Mouse (Mus musculus) kidney, embryonic 16.5 days (tissue): ENCODE measurements around the gene Gadd45g. TPM values are rescaled to one million over a fixed set of nuclear protein-coding genes. Genes with fewer than 3 reads are reported as not detected.

Experiments
- ATAC-seq: fragments of 200-750 bp; cut with Nextera tagmentation; 2 replicates; pipeline ENCODE4 v1.8.0; 2017; ENCODE audit warnings: moderate TSS enrichment; ENCODE audit not compliant: low FRiP score, low TSS enrichment
- H3K27ac ChIP-seq: fragments of 300-500 bp; sonication (generic); 2 replicates; pipeline ENCODE4 v1.5.1; 2014; ENCODE audit warnings: low read length
- H3K27me3 ChIP-seq: fragments of 300-500 bp; sonication (generic); 2 replicates; pipeline ENCODE4 v1.6.1; 2014; ENCODE audit warnings: low read length, control low read depth, mixed read lengths; ENCODE audit not compliant: insufficient read depth
- H3K36me3 ChIP-seq: fragments of 300-500 bp; sonication (generic); 2 replicates; pipeline ENCODE4 v1.6.1; 2014; ENCODE audit warnings: low read length, control low read depth, mixed read lengths; ENCODE audit not compliant: insufficient read depth
- H3K4me1 ChIP-seq: fragments of 300-500 bp; sonication (generic); 2 replicates; pipeline ENCODE4 v1.6.1; 2014; ENCODE audit warnings: low read length, control low read depth, mixed read lengths; ENCODE audit not compliant: insufficient read depth
- H3K4me2 ChIP-seq: fragments of 300-500 bp; sonication (generic); replicated peaks from 2 replicates; pipeline ENCODE4 v1.6.1; 2014; ENCODE audit warnings: low read depth, low read length
- H3K4me3 ChIP-seq: fragments of 300-500 bp; sonication (generic); 2 replicates; pipeline ENCODE4 v1.5.1; 2014; ENCODE audit warnings: mild to moderate bottlenecking, low read length
- H3K9ac ChIP-seq: fragments of 300-500 bp; sonication (generic); replicated peaks from 2 replicates; pipeline ENCODE4 v1.6.1; 2014; ENCODE audit warnings: low read length
- H3K9me3 ChIP-seq: fragments of 300-500 bp; sonication (generic); 2 replicates; pipeline ENCODE4 v1.6.1; 2016; ENCODE audit warnings: low read length, control low read depth
- WGBS: fragments of 180-500 bp; shearing (Covaris S2); extraction: QIAGEN DNeasy Blood & Tissue Kit; methylation state at CpG from one replicate; pipeline ENCODE4 v1.1.7; 2014; 5-methylcytosine and 5-hydroxymethylcytosine counted together
- polyA plus RNA-seq: library from polyadenylated mRNA; unstranded; fragments of >200 nt; fragmentation: Nextera tagmentation; extraction: Ambion mirVana; gene quantifications from 2 replicates; pipeline ENCODE4 v1.2.1, GENCODE M21; 2015

The Gadd45g gene
- polyA plus RNA-seq, 1 experiment from 2014 or later = 48.5 TPM

GRCm38 (mm10) chr13:51868491-51869128, 22.1 kb downstream of the Gadd45g start:
- 44% methylated on average over 12 of the region's 12 CpGs for WGBS
- H3K27me3 ChIP-seq = no peaks in the 10 kb centered on the region
- H3K4me3 ChIP-seq = no peak overlapping the region
- H3K9ac ChIP-seq = peak overlapping the region; percentile 13; the same call in 1 of the 2 replicates
- peaks cover 19% of the 10 kb centered on the region for H3K4me1 ChIP-seq
- H3K27ac ChIP-seq = no peak overlapping the region; the same call in 1 of the 2 replicates
- H3K36me3 ChIP-seq = no peaks in the 10 kb centered on the region
- H3K9me3 ChIP-seq = no peaks in the 10 kb centered on the region
- 0 out of 2 replicates have a peak, but pooled peaks have one; percentile 19 for ATAC-seq
- no peak overlapping the region for H3K4me2 ChIP-seq

- Histone ChIP-seq H3K36me3 (no peaks in the 10 kb centered on the region), H3K4me3 (no peak overlapping the region), H3K4me2 (no peak overlapping the region), H3K4me1 (peaks cover 19% of the 10 kb centered on the region), H3K27me3 (no peaks in the 10 kb centered on the region), H3K27ac (no peak overlapping the region), H3K9ac (no peak overlapping the region), H3K9me3 (no peaks in the 10 kb centered on the region)
- no peak for ATAC-seq
- WGBS = 72% methylated on average over 9 of the region's 9 CpGs
Observed at GRCm38 (mm10) chr13:51869129-51869491, 22.6 kb downstream of the Gadd45g start.

GRCm38 (mm10) chr13:51871148-51871547, 24.7 kb downstream of the Gadd45g start:
- Histone ChIP-seq H3K9me3 (no peaks in the 10 kb centered on the region), H3K4me3 (no peak overlapping the region), H3K9ac (no peak overlapping the region), H3K27ac (no peak overlapping the region), H3K36me3 (no peaks in the 10 kb centered on the region), H3K4me2 (no peak overlapping the region), H3K27me3 (no peaks in the 10 kb centered on the region), H3K4me1 (peaks cover 16% of the 10 kb centered on the region)
- ATAC-seq = no peak
- WGBS = 73% methylated on average over 4 of the region's 4 CpGs

- Histone ChIP-seq H3K4me3 (no peak overlapping the region), H3K4me1 (peaks cover 12% of the 10 kb centered on the region), H3K9ac (no peak overlapping the region), H3K36me3 (no peaks in the 10 kb centered on the region), H3K27ac (no peak overlapping the region), H3K9me3 (no peaks in the 10 kb centered on the region), H3K4me2 (no peak overlapping the region), H3K27me3 (no peaks in the 10 kb centered on the region)
- 90% methylated on average over 9 of the region's 9 CpGs for WGBS
- no peak for ATAC-seq
Observed at GRCm38 (mm10) chr13:51872252-51872962, 25.9 kb downstream of the Gadd45g start.

- H3K27ac ChIP-seq = no peak overlapping the region
Observed at GRCm38 (mm10) chr13:51872963-51873514, 26.6 kb downstream of the Gadd45g start.

GRCm38 (mm10) chr13:51873786-51874185, 27.3 kb downstream of the Gadd45g start:
- H3K36me3 ChIP-seq = no peaks in the 10 kb centered on the region
- ATAC-seq = no peak

More at GRCm38 (mm10) chr13:51872963-51873514, 26.6 kb downstream of the Gadd45g start:
- ATAC-seq = no peak
- Histone ChIP-seq H3K27me3 (no peaks in the 10 kb centered on the region), H3K4me3 (no peak overlapping the region), H3K36me3 (no peaks in the 10 kb centered on the region), H3K4me2 (no peak overlapping the region), H3K9ac (no peak overlapping the region), H3K9me3 (no peaks in the 10 kb centered on the region), H3K4me1 (peaks cover 12% of the 10 kb centered on the region)
- WGBS = 63% methylated on average over 9 of the region's 9 CpGs

GRCm38 (mm10) chr13:51876131-51876530, 29.7 kb downstream of the Gadd45g start:
- no peak overlapping the region for H3K4me2 ChIP-seq
- H3K4me3 ChIP-seq = no peak overlapping the region
- H3K27me3 ChIP-seq = no peaks in the 10 kb centered on the region
- H3K27ac ChIP-seq = no peak overlapping the region
- H3K9ac ChIP-seq = no peak overlapping the region
- H3K9me3 ChIP-seq = no peaks in the 10 kb centered on the region
- ATAC-seq = no peak
- WGBS = 72% methylated on average over 12 of the region's 12 CpGs
- H3K36me3 ChIP-seq = no peaks in the 10 kb centered on the region
- peaks cover 6% of the 10 kb centered on the region for H3K4me1 ChIP-seq

More at GRCm38 (mm10) chr13:51873786-51874185, 27.3 kb downstream of the Gadd45g start:
- no peak overlapping the region for H3K27ac ChIP-seq
- no peaks in the 10 kb centered on the region for H3K9me3 ChIP-seq
- H3K4me2 ChIP-seq = no peak overlapping the region
- H3K4me1 ChIP-seq = peaks cover 5% of the 10 kb centered on the region; the same call in 1 of the 2 replicates
- H3K27me3 ChIP-seq = no peaks in the 10 kb centered on the region
- no peak overlapping the region for H3K4me3 ChIP-seq
- WGBS = 93% methylated on average over 5 of the region's 5 CpGs
- H3K9ac ChIP-seq = no peak overlapping the region

- WGBS = 60% methylated on average over 8 of the region's 8 CpGs
- ATAC-seq = no peak
- Histone ChIP-seq H3K9ac (no peak overlapping the region), H3K27me3 (no peaks in the 10 kb centered on the region), H3K27ac (no peak overlapping the region), H3K9me3 (no peaks in the 10 kb centered on the region), H3K4me2 (no peak overlapping the region), H3K4me1 (peaks cover 11% of the 10 kb centered on the region), H3K4me3 (no peak overlapping the region), H3K36me3 (no peaks in the 10 kb centered on the region)
Observed at GRCm38 (mm10) chr13:51878806-51879205, 32.3 kb downstream of the Gadd45g start.

GRCm38 (mm10) chr13:51879571-51879970, 33.1 kb downstream of the Gadd45g start:
- Histone ChIP-seq H3K27ac (no peak overlapping the region), H3K4me1 (peaks cover 15% of the 10 kb centered on the region), H3K4me2 (no peak overlapping the region), H3K27me3 (no peaks in the 10 kb centered on the region), H3K4me3 (no peak overlapping the region), H3K36me3 (no peaks in the 10 kb centered on the region), H3K9ac (no peak overlapping the region), H3K9me3 (no peaks in the 10 kb centered on the region)
- 86% methylated on average over 3 of the region's 3 CpGs for WGBS
- no peak for ATAC-seq

GRCm38 (mm10) chr13:51880019-51880418, 33.5 kb downstream of the Gadd45g start:
- H3K4me2 ChIP-seq = no peak overlapping the region
- no peak overlapping the region for H3K27ac ChIP-seq
- no peak overlapping the region for H3K4me3 ChIP-seq
- no peak for ATAC-seq
- peaks cover 15% of the 10 kb centered on the region for H3K4me1 ChIP-seq
- no peak overlapping the region for H3K9ac ChIP-seq
- H3K36me3 ChIP-seq = no peaks in the 10 kb centered on the region
- 78% methylated on average over 4 of the region's 4 CpGs for WGBS
- no peaks in the 10 kb centered on the region for H3K9me3 ChIP-seq
- H3K27me3 ChIP-seq = no peaks in the 10 kb centered on the region
